Mouse (Mus musculus): ENCODE data around the gene Suclg1.

DNA sequence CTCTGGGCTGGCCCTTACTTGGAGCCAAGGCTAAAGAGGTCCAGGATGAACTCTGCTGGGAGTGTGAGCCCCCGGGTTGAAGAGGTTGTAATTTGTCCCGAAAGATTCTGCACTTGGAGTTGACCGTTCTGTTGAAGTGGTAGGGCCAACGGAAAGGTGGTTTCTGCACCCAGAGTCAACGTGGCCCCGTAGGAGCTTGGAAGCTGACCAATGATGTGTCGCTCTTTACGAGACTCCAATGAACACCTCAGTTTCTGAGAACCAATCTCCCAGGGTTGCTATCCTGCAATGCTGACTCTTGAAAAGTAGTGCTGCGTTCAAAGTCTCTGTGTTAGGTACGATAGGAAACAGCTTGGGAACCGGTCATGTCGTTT lies 854 bp downstream of the Suclg1 start:
- no peak for TF ChIP-seq USF1 (IDR thresholded peaks at IDR 0.05; ENCODE audit: low read depth)
- TF ChIP-seq CEBPB (IDR thresholded peaks at IDR 0.05; ENCODE audit: insufficient read depth, poor library complexity, severe bottlenecking), result no peak
- TF ChIP-seq REST (IDR thresholded peaks at IDR 0.05; ENCODE audit: insufficient read depth, insufficient read length), result no peak
- TF ChIP-seq POLR2A (IDR thresholded peaks at IDR 0.05; ENCODE audit: insufficient read length, low read depth), result no peak
- TF ChIP-seq TCF12 (IDR thresholded peaks at IDR 0.05; ENCODE audit: insufficient read depth, poor library complexity, severe bottlenecking), result no peak
- no peak for TF ChIP-seq MYOD1 (IDR thresholded peaks at IDR 0.05; ENCODE audit: control insufficient read depth in 1 of 3, insufficient read length in 2 of 3, low read depth in 2 of 3)
- TF ChIP-seq TCF3 (IDR thresholded peaks at IDR 0.05; ENCODE audit: insufficient read length, low read depth), result no peak
- TF ChIP-seq E2F4 (IDR thresholded peaks at IDR 0.05; ENCODE audit: insufficient read depth), result no peak
- TF ChIP-seq MYOG (IDR thresholded peaks at IDR 0.05; ENCODE audit: control insufficient read depth in 1 of 3, insufficient read depth in 1 of 3, insufficient read length in 2 of 3, low read depth in 2 of 3), result no peak
- TF ChIP-seq MAX (IDR thresholded peaks at IDR 0.05; ENCODE audit: low read depth), result no peak
- no peak for TF ChIP-seq SRF (IDR thresholded peaks at IDR 0.05; ENCODE audit: control insufficient read depth, insufficient read length, low read depth)
- no peak for TF ChIP-seq POLR2AphosphoS2 (IDR thresholded peaks at IDR 0.05; ENCODE audit: insufficient read length, low read depth)
